Mouse (Mus musculus): ENCODE measurements around the gene Notch2. TPM values are rescaled to one million over a fixed set of nuclear protein-coding genes. Genes with fewer than 3 reads are reported as not detected.

Gene Notch2
- total and polyA plus RNA-seq, 3 experiments = 10.0 to 18.1 (median 14.9) TPM

- H3K9ac ChIP-seq (ENCODE audit: low read depth, low read length) = no peak overlapping the region
- intact Hi-C loops (cut with DNase I) = no loop called here
- no peaks in the 10 kb centered on the region for H3K79me2 ChIP-seq (replicated peaks; ENCODE audit: control insufficient read depth, insufficient read depth, low read length)
- H3K4me1 ChIP-seq (ENCODE audit: control insufficient read depth, insufficient read depth, low read length) = peaks cover 6% of the 10 kb centered on the region
- TF ChIP-seq POLR2A (IDR thresholded peaks at IDR 0.05; ENCODE audit: insufficient read depth, low read depth, low read length) = no peak
- TF ChIP-seq EP300 (IDR thresholded peaks at IDR 0.05; ENCODE audit: insufficient read depth, low read depth, low read length) = no peak
- TF ChIP-seq CTCF (IDR thresholded peaks at IDR 0.05) = no peak
- no peak overlapping the region for H3K4me3 ChIP-seq
- no peaks in the 10 kb centered on the region for H3K36me3 ChIP-seq (ENCODE audit: control insufficient read depth, insufficient read depth, low read length)
- H3K27ac ChIP-seq = no peak overlapping the region
- no peak for DNase-seq
- 67% methylated on average over 5 of the region's 5 CpGs for WGBS
- H3K27me3 ChIP-seq (ENCODE audit: control insufficient read depth, insufficient read depth, low read length) = no peaks in the 10 kb centered on the region; the same call in 1 of the 2 replicates
These were observed 73.5 kb downstream of the Notch2 start for GRCm38 (mm10) chr3:98086860-98087259.

- H3K79me2 ChIP-seq (replicated peaks; ENCODE audit: control insufficient read depth, insufficient read depth, low read length) = no peaks in the 10 kb centered on the region
- H3K27me3 ChIP-seq (ENCODE audit: control insufficient read depth, insufficient read depth, low read length) = no peaks in the 10 kb centered on the region; the same call in 1 of the 2 replicates
- H3K36me3 ChIP-seq (ENCODE audit: control insufficient read depth, insufficient read depth, low read length) = no peaks in the 10 kb centered on the region
- H3K4me1 ChIP-seq (ENCODE audit: control insufficient read depth, insufficient read depth, low read length) = peaks cover 6% of the 10 kb centered on the region
- DNase-seq = no peak
- no peak overlapping the region for H3K27ac ChIP-seq
- WGBS = 91% methylated on average over 3 of the region's 3 CpGs
- TF ChIP-seq POLR2A (IDR thresholded peaks at IDR 0.05; ENCODE audit: insufficient read depth, low read depth, low read length) = no peak
- no peak for TF ChIP-seq CTCF (IDR thresholded peaks at IDR 0.05)
- no peak for TF ChIP-seq EP300 (IDR thresholded peaks at IDR 0.05; ENCODE audit: insufficient read depth, low read depth, low read length)
- intact Hi-C loops (cut with DNase I) = no loop called here
- no peak overlapping the region for H3K4me3 ChIP-seq
- no peak overlapping the region for H3K9ac ChIP-seq (ENCODE audit: low read depth, low read length)
These were observed 74.2 kb downstream of the Notch2 start for GRCm38 (mm10) chr3:98087551-98087950.

- no peaks in the 10 kb centered on the region; the same call in 1 of the 2 replicates for H3K27me3 ChIP-seq (ENCODE audit: control insufficient read depth, insufficient read depth, low read length)
- no peak overlapping the region for H3K4me3 ChIP-seq
- H3K27ac ChIP-seq = no peak overlapping the region
- intact Hi-C loops (cut with DNase I) = no loop called here
- DNase-seq = no peak
- H3K9ac ChIP-seq (ENCODE audit: low read depth, low read length) = no peak overlapping the region
- TF ChIP-seq EP300 (IDR thresholded peaks at IDR 0.05; ENCODE audit: insufficient read depth, low read depth, low read length) (no peak), CTCF (IDR thresholded peaks at IDR 0.05) (no peak), POLR2A (IDR thresholded peaks at IDR 0.05; ENCODE audit: insufficient read depth, low read depth, low read length) (no peak)
- WGBS = 50% methylated on average over 5 of the region's 5 CpGs
- H3K4me1 ChIP-seq (ENCODE audit: control insufficient read depth, insufficient read depth, low read length) = peaks cover 6% of the 10 kb centered on the region
- no peaks in the 10 kb centered on the region for H3K79me2 ChIP-seq (replicated peaks; ENCODE audit: control insufficient read depth, insufficient read depth, low read length)
- no peaks in the 10 kb centered on the region for H3K36me3 ChIP-seq (ENCODE audit: control insufficient read depth, insufficient read depth, low read length)
These were observed 76.4 kb downstream of the Notch2 start for GRCm38 (mm10) chr3:98089702-98090101.

GRCm38 (mm10) chr3:98090129-98090528 is 76.8 kb downstream of the Notch2 start:
- 81% methylated on average over 8 of the region's 8 CpGs for WGBS
- no peak overlapping the region for H3K4me3 ChIP-seq
- TF ChIP-seq CTCF (IDR thresholded peaks at IDR 0.05) = no peak
- TF ChIP-seq EP300 (IDR thresholded peaks at IDR 0.05; ENCODE audit: insufficient read depth, low read depth, low read length) = no peak
- TF ChIP-seq POLR2A (IDR thresholded peaks at IDR 0.05; ENCODE audit: insufficient read depth, low read depth, low read length) = no peak
- H3K4me1 ChIP-seq (ENCODE audit: control insufficient read depth, insufficient read depth, low read length) = peaks cover 6% of the 10 kb centered on the region
- H3K36me3 ChIP-seq (ENCODE audit: control insufficient read depth, insufficient read depth, low read length) = no peaks in the 10 kb centered on the region
- no peak overlapping the region for H3K27ac ChIP-seq
- H3K9ac ChIP-seq (ENCODE audit: low read depth, low read length) = no peak overlapping the region
- DNase-seq = no peak
- intact Hi-C loops (cut with DNase I) = no loop called here
- H3K27me3 ChIP-seq (ENCODE audit: control insufficient read depth, insufficient read depth, low read length) = no peaks in the 10 kb centered on the region; the same call in 1 of the 2 replicates
- H3K79me2 ChIP-seq (replicated peaks; ENCODE audit: control insufficient read depth, insufficient read depth, low read length) = no peaks in the 10 kb centered on the region

- Histone ChIP-seq H3K9ac (ENCODE audit: low read depth, low read length) (no peak overlapping the region), H3K79me2 (replicated peaks; ENCODE audit: control insufficient read depth, insufficient read depth, low read length) (no peaks in the 10 kb centered on the region), H3K36me3 (ENCODE audit: control insufficient read depth, insufficient read depth, low read length) (no peaks in the 10 kb centered on the region), H3K27me3 (ENCODE audit: control insufficient read depth, insufficient read depth, low read length) (no peaks in the 10 kb centered on the region), H3K27ac (no peak overlapping the region), H3K4me1 (ENCODE audit: control insufficient read depth, insufficient read depth, low read length) (peaks cover 6% of the 10 kb centered on the region), H3K4me3 (no peak overlapping the region)
- DNase-seq = no peak
- intact Hi-C loops (cut with DNase I) = no loop called here
- WGBS = 83% methylated on average over 10 of the region's 10 CpGs
- TF ChIP-seq EP300 (IDR thresholded peaks at IDR 0.05; ENCODE audit: insufficient read depth, low read depth, low read length) = no peak
- TF ChIP-seq POLR2A (IDR thresholded peaks at IDR 0.05; ENCODE audit: insufficient read depth, low read depth, low read length) = no peak
- TF ChIP-seq CTCF (IDR thresholded peaks at IDR 0.05) = no peak
These were observed 79.5 kb downstream of the Notch2 start for GRCm38 (mm10) chr3:98092680-98093370.

GRCm38 (mm10) chr3:98093954-98094353 is 80.6 kb downstream of the Notch2 start:
- TF ChIP-seq POLR2A (IDR thresholded peaks at IDR 0.05; ENCODE audit: insufficient read depth, low read depth, low read length) (no peak), EP300 (IDR thresholded peaks at IDR 0.05; ENCODE audit: insufficient read depth, low read depth, low read length) (no peak), CTCF (IDR thresholded peaks at IDR 0.05) (no peak)
- no peaks in the 10 kb centered on the region for H3K36me3 ChIP-seq (ENCODE audit: control insufficient read depth, insufficient read depth, low read length)
- no peaks in the 10 kb centered on the region for H3K79me2 ChIP-seq (replicated peaks; ENCODE audit: control insufficient read depth, insufficient read depth, low read length)
- peaks cover 6% of the 10 kb centered on the region for H3K4me1 ChIP-seq (ENCODE audit: control insufficient read depth, insufficient read depth, low read length)
- H3K27ac ChIP-seq = no peak overlapping the region
- DNase-seq = no peak
- H3K4me3 ChIP-seq = no peak overlapping the region
- H3K9ac ChIP-seq (ENCODE audit: low read depth, low read length) = no peak overlapping the region
- intact Hi-C loops (cut with DNase I) = no loop called here
- 71% methylated on average over 5 of the region's 5 CpGs for WGBS
- H3K27me3 ChIP-seq (ENCODE audit: control insufficient read depth, insufficient read depth, low read length) = no peaks in the 10 kb centered on the region

All from heart, adult 2 months (tissue).